Mouse (Mus musculus): ENCODE data around the gene Olfr1231. TPM values are rescaled to one million over a fixed set of nuclear protein-coding genes. Genes with fewer than 3 reads are reported as not detected.

Gene Olfr1231
- polyA plus RNA-seq (2015; fragmentation: Illumina TruSeq; extraction: RNeasy Lipid Tissue Mini Kit (QIAGEN cat#74804); ENCODE audit: insufficient read depth, low replicate concordance), result not detected

GRCm38 (mm10) chr2:89306974-89307373 lies at the start of gene Olfr1231:
Gene Olfr1231, minus strand, starts transcription at chr2:89307074.

GRCm38 (mm10) chr2:89342298-89342697 lies 35.4 kb upstream of the Olfr1231 start, which contains the start of gene Olfr1233:
Gene Olfr1233, minus strand, starts transcription at chr2:89342398.

GRCm38 (mm10) chr2:89329575-89329974 lies 22.7 kb upstream of the Olfr1231 start, which contains the start of gene Olfr1232:
Gene Olfr1232, minus strand, starts transcription at chr2:89329675.

GRCm38 (mm10) chr2:89297168-89297567 lies 9.7 kb downstream of the Olfr1231 start, which contains the start of gene Olfr1230:
Gene Olfr1230, minus strand, starts transcription at chr2:89297268.

GRCm38 (mm10) chr2:89287914-89288313 lies 19.0 kb downstream of the Olfr1231 start, which contains the start of gene Olfr1229:
Gene Olfr1229, minus strand, starts transcription at chr2:89288014.

GRCm38 (mm10) chr2:89253962-89254361 lies 52.9 kb downstream of the Olfr1231 start, which contains the start of gene Olfr1228:
Gene Olfr1228, minus strand, starts transcription at chr2:89254062.

Other genes with a start within 250 kb of the Olfr1231 start
- gene Olfr1218, start 245.9 kb downstream of the Olfr1231 start, polyA plus RNA-seq (2015; fragmentation: Illumina TruSeq; extraction: RNeasy Lipid Tissue Mini Kit (QIAGEN cat#74804); ENCODE audit: insufficient read depth, low replicate concordance), result not detected
- gene Olfr1219, start 223.6 kb downstream of the Olfr1231 start, polyA plus RNA-seq (2015; fragmentation: Illumina TruSeq; extraction: RNeasy Lipid Tissue Mini Kit (QIAGEN cat#74804); ENCODE audit: insufficient read depth, low replicate concordance), result not detected
- not detected for gene Olfr1220, start 200.2 kb downstream of the Olfr1231 start, polyA plus RNA-seq (2015; fragmentation: Illumina TruSeq; extraction: RNeasy Lipid Tissue Mini Kit (QIAGEN cat#74804); ENCODE audit: insufficient read depth, low replicate concordance)
- not detected for gene Olfr1221, start 189.8 kb downstream of the Olfr1231 start, polyA plus RNA-seq (2015; fragmentation: Illumina TruSeq; extraction: RNeasy Lipid Tissue Mini Kit (QIAGEN cat#74804); ENCODE audit: insufficient read depth, low replicate concordance)
- gene Olfr1222, start 174.0 kb downstream of the Olfr1231 start, polyA plus RNA-seq (2015; fragmentation: Illumina TruSeq; extraction: RNeasy Lipid Tissue Mini Kit (QIAGEN cat#74804); ENCODE audit: insufficient read depth, low replicate concordance), result not detected
- not detected for gene Olfr1223, start 155.5 kb downstream of the Olfr1231 start, polyA plus RNA-seq (2015; fragmentation: Illumina TruSeq; extraction: RNeasy Lipid Tissue Mini Kit (QIAGEN cat#74804); ENCODE audit: insufficient read depth, low replicate concordance)
- gene Olfr1224-ps1, start 143.0 kb downstream of the Olfr1231 start, polyA plus RNA-seq (2015; fragmentation: Illumina TruSeq; extraction: RNeasy Lipid Tissue Mini Kit (QIAGEN cat#74804); ENCODE audit: insufficient read depth, low replicate concordance), result not detected
- gene Olfr1225, start 132.4 kb downstream of the Olfr1231 start, polyA plus RNA-seq (2015; fragmentation: Illumina TruSeq; extraction: RNeasy Lipid Tissue Mini Kit (QIAGEN cat#74804); ENCODE audit: insufficient read depth, low replicate concordance), result not detected
- not detected for gene Olfr1226, start 107.0 kb downstream of the Olfr1231 start, polyA plus RNA-seq (2015; fragmentation: Illumina TruSeq; extraction: RNeasy Lipid Tissue Mini Kit (QIAGEN cat#74804); ENCODE audit: insufficient read depth, low replicate concordance)
- gene Olfr1228, start 53.0 kb downstream of the Olfr1231 start, polyA plus RNA-seq (2015; fragmentation: Illumina TruSeq; extraction: RNeasy Lipid Tissue Mini Kit (QIAGEN cat#74804); ENCODE audit: insufficient read depth, low replicate concordance), result not detected
- gene Olfr1229, start 19.1 kb downstream of the Olfr1231 start, polyA plus RNA-seq (2015; fragmentation: Illumina TruSeq; extraction: RNeasy Lipid Tissue Mini Kit (QIAGEN cat#74804); ENCODE audit: insufficient read depth, low replicate concordance), result not detected
- gene Olfr1230, start 9.8 kb downstream of the Olfr1231 start, polyA plus RNA-seq (2015; fragmentation: Illumina TruSeq; extraction: RNeasy Lipid Tissue Mini Kit (QIAGEN cat#74804); ENCODE audit: insufficient read depth, low replicate concordance), result not detected
- not detected for gene Olfr1232, start 22.6 kb upstream of the Olfr1231 start, polyA plus RNA-seq (2015; fragmentation: Illumina TruSeq; extraction: RNeasy Lipid Tissue Mini Kit (QIAGEN cat#74804); ENCODE audit: insufficient read depth, low replicate concordance)
- not detected for gene Olfr1233, start 35.3 kb upstream of the Olfr1231 start, polyA plus RNA-seq (2015; fragmentation: Illumina TruSeq; extraction: RNeasy Lipid Tissue Mini Kit (QIAGEN cat#74804); ENCODE audit: insufficient read depth, low replicate concordance)
- not detected for gene Olfr1234, start 57.8 kb upstream of the Olfr1231 start, polyA plus RNA-seq (2015; fragmentation: Illumina TruSeq; extraction: RNeasy Lipid Tissue Mini Kit (QIAGEN cat#74804); ENCODE audit: insufficient read depth, low replicate concordance)
- gene Olfr1238, start 102.6 kb upstream of the Olfr1231 start, polyA plus RNA-seq (2015; fragmentation: Illumina TruSeq; extraction: RNeasy Lipid Tissue Mini Kit (QIAGEN cat#74804); ENCODE audit: insufficient read depth, low replicate concordance), result not detected
- gene Olfr1239, start 113.3 kb upstream of the Olfr1231 start, polyA plus RNA-seq (2015; fragmentation: Illumina TruSeq; extraction: RNeasy Lipid Tissue Mini Kit (QIAGEN cat#74804); ENCODE audit: insufficient read depth, low replicate concordance), result not detected
- gene Olfr1240, start 135.9 kb upstream of the Olfr1231 start, polyA plus RNA-seq (2015; fragmentation: Illumina TruSeq; extraction: RNeasy Lipid Tissue Mini Kit (QIAGEN cat#74804); ENCODE audit: insufficient read depth, low replicate concordance), result not detected
- gene Olfr1241, start 180.1 kb upstream of the Olfr1231 start, polyA plus RNA-seq (2015; fragmentation: Illumina TruSeq; extraction: RNeasy Lipid Tissue Mini Kit (QIAGEN cat#74804); ENCODE audit: insufficient read depth, low replicate concordance), result not detected
- gene Olfr1242, start 191.3 kb upstream of the Olfr1231 start, polyA plus RNA-seq (2015; fragmentation: Illumina TruSeq; extraction: RNeasy Lipid Tissue Mini Kit (QIAGEN cat#74804); ENCODE audit: insufficient read depth, low replicate concordance), result not detected
- not detected for gene Olfr1243, start 224.4 kb upstream of the Olfr1231 start, polyA plus RNA-seq (2015; fragmentation: Illumina TruSeq; extraction: RNeasy Lipid Tissue Mini Kit (QIAGEN cat#74804); ENCODE audit: insufficient read depth, low replicate concordance)